Mouse (Mus musculus) CD4-positive helper T cell, adult 2 months (primary cell): ENCODE measurements at regions not wholly inside any gene's neighbourhood (a gene's known extent, or its start where the extent isn't known, plus 50 kb on each side); places are given as distances from the start of the nearest gene placed in this dataset.

Source experiments
- DNase-seq: peaks from one replicate; pipeline ENCODE4 v3.0.0-alpha.2; 2012; ENCODE audit warnings: low read depth, missing footprints, low spot score

- DNase-seq = no peak
Measured at GRCm38 (mm10) chr13:35463850-35464249, 195.8 kb upstream of the Cdyl start.

DNA sequence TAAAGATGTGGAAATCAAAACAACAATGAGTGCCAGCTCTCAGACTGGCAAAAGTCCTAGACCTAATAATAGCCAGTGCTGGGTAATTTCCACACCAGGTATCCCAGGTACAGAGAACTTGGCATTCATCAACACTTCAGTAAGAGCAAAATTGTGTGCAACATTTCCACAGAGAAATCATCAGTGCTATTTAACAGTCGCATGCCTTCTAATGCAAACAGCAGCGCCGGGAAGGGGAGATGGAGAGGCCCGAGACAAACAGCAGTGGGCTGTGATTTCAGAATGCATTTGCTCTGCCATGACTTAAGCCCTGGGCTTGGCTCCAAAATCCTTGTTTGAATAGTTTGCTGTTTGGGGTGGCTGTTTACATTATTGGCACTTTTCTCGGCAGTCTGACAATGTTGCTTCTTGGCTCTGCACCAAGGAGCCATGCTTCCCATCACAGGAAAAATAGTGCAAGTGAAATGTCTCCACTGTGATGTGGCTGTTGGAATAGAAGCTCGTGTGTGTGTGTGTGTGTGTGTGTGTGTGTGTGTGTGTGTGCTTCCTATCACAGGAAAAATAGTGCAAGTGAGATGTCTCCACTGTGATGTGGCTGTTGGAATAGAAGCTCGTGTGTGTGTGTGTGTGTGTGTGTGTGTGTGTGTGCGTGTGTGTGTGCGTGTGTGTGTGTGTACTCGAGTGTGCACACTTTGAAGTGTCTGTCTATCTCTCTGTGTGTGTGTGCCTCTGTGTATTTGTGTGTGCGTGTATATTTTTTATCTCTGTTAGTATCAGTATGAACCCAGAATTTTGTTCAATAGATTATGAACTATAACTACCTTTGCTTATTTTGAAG lies 190.1 kb upstream of the Cdyl start:
- no peak for DNase-seq

GRCm38 (mm10) chr13:35478226-35478625 lies 181.4 kb upstream of the Cdyl start:
- no peak for DNase-seq

DNA sequence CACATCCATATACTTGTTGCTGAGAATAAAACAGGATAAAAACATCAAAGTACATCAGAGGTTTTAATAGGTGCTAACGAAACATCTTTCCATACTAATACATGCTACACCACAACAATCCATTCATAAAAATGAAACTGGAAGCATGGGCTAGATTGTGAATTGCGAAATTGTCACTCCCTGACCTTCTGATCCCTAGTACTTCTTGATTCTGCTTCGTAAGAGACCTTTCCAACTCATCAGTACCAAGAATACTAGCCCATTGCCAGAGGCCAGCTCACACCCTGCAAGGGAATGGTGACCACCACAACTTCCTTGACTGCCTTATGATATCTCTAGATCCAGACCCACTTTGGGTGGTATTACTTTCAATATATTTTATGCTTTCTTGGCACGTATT lies 177.3 kb upstream of the Cdyl start:
- DNase-seq = no peak

GRCm38 (mm10) chr13:35486125-35486524 lies 173.5 kb upstream of the Cdyl start:
- DNase-seq = no peak

GRCm38 (mm10) chr13:35499776-35500175 lies 159.9 kb upstream of the Cdyl start:
- no peak for DNase-seq

DNA sequence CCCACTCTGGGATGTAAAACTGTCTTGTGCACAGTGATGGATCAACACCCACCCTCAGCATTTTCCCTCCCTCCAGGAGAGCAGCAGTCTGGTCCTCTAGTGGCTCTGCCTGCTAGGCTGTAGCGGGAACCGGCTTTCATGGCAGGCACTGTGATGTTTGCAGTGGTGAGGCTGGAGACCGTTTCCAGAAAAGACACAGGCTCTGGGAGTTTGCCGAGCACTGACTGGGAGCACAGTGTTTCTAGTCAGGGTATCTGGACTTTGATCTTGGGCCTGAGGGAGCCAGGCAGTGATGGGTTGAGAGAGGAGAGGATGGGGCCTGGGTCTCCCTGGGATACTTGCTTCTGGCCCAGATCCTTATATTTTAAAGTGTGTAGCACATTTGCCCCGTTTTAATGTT lies 158.7 kb upstream of the Cdyl start:
- DNase-seq = no peak

GRCm38 (mm10) chr13:35501351-35502146 lies 158.1 kb upstream of the Cdyl start:
- DNase-seq = no peak

GRCm38 (mm10) chr13:35502147-35502522 lies 157.5 kb upstream of the Cdyl start:
- no peak for DNase-seq

- peak; percentile 5 for DNase-seq
Measured at GRCm38 (mm10) chr13:35503362-35503821, 156.2 kb upstream of the Cdyl start.

GRCm38 (mm10) chr13:35507195-35507594 lies 152.4 kb upstream of the Cdyl start:
- no peak for DNase-seq

- no peak for DNase-seq
Measured at GRCm38 (mm10) chr13:35512029-35512507, 147.6 kb upstream of the Cdyl start.

DNA sequence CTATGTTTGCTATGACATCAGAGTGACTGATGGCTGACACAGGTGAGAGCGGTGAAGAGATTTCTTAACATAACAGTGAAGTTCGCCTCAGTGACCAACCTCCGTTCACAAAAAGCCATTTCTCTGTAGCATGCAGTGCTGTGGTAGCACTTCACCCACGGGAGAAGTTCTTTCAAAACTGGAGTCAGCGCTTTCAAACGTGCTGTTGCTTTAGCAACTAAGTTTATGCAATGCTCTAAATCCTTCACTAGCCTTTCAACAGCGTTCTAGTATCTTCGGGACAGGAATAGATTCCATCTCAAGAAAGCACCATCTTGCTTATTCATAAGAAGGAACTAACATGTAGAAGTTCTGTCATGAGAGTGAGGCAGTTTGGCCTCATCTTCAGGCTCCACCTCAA lies 146.5 kb upstream of the Cdyl start:
- DNase-seq = no peak

DNA sequence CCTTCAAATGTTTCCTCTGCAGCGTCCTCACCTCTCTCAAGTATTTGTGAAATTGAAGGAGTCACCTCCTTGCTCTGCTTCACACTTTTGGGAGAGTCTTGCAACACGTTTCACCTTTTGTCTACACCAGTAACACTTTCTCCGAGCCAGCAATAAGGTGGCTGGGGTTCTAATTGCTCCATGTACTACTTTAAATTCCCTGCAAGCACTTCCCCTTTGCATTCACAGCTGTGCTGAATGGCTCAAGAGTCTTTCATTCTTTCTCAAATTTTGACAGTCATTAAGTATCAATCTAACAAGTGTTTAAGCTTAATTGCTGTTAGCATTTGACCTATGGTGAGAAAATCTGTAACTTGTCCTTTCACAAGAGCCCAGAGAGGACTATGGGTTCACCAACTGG lies 144.3 kb upstream of the Cdyl start:
- DNase-seq = no peak

- no peak for DNase-seq
Measured at GRCm38 (mm10) chr13:35517692-35518091, 141.9 kb upstream of the Cdyl start.

GRCm38 (mm10) chr13:35522272-35522671 lies 137.4 kb upstream of the Cdyl start:
- DNase-seq = no peak

- no peak for DNase-seq
Measured at GRCm38 (mm10) chr13:35529577-35529976, 130.1 kb upstream of the Cdyl start.

GRCm38 (mm10) chr13:35537106-35537505 lies 122.5 kb upstream of the Cdyl start:
- DNase-seq = no peak

- no peak for DNase-seq
Measured at GRCm38 (mm10) chr13:35537936-35538335, 121.7 kb upstream of the Cdyl start.

GRCm38 (mm10) chr13:35540433-35540832 lies 119.2 kb upstream of the Cdyl start:
- no peak for DNase-seq

GRCm38 (mm10) chr13:35541053-35541452 lies 118.6 kb upstream of the Cdyl start:
- DNase-seq = no peak

DNA sequence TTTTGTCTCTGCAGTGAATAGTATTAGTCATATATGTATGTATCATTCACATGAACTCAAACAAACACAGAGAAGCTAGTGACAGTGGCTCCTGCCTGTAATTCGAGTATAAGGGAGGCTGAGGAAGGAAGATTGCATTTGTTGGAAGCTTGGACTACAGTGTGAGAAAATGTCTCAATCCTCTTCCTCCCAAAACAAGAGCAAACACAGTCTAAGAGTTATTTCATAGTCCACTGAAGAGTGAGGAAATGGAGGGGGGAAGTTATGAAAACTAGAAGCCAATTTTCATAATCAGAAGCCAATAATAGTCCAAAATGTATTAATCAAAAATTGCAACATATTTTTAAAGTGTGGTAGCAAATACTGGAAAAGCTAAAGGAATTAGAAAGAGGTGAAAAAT lies 95.6 kb upstream of the Cdyl start:
- DNase-seq = no peak

DNA sequence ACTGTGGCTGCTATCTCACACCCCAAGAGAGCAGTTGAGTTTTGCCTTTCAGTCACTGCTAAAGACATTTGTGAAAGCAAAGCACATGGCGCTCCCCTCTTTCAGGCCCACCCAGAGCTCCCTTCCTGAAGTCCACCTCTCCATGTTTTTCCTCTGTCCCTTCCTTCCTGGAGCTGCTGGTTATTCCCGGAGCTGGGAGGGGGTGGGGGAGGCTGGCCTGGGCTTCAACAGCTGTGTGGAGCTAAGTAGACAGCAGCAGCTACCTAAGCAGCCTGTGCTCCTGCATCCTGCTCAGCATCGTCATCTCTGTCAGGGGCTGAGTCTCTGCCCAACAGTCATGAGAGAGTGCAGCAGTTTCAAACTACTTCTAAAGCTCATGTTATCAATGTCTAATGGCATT lies 78.0 kb upstream of the Cdyl start:
- no peak for DNase-seq
